Mouse (Mus musculus): ENCODE data around the gene Cpne5.

DNA sequence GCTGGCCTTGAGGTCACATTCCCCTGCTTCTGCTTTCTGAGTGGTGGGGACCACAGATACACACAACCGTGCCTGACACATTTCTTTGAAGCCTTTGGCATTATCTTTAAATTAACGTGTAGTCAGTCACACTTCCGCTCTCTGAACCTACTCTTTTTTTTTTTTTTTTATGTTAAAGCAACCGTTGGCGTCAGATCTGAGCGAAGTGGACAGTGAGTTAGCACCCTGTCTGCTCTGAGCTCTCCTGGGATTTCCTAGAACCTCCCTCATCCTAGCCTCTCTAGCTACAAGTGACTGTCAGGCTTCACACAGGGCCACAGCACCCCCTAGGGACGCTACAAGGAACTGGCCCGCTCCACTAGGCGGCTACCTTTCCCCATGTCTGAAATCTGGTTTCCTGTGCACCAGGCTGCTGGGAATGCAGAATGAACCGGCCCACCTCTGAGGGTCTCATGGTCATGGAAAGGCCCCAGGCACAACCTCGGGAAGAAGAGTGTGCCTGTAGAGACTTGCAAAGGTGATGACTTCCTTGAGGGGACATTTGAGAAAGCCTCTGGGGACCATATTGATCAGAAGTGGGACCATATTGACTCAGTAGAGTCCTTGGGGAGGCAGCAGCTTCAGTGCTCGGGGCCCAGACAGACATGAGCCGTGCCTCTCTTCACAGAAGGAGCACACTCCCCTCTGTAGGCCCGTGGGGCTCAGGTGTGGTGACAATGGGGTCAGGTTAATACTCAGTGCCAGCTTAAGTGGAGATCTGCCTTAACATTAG is 66.8 kb downstream of the Cpne5 start:
- TF ChIP-seq CTCF (IDR thresholded peaks at IDR 0.05 in 2 of 3, conservative IDR thresholded peaks at IDR 0.05 in 1 of 3; ENCODE audit: control insufficient read depth in 1 of 3, insufficient read depth in 1 of 3, low read depth in 2 of 3, low read length in 3 of 3, poor library complexity in 1 of 3, severe bottlenecking in 1 of 3): peak; percentile 87 to 93 (median 91)
- 0 out of 2 replicates have a peak, but pooled peaks have one; percentile 38 for TF ChIP-seq TCF12 (IDR thresholded peaks at IDR 0.05; ENCODE audit: low read depth, low read length)
- TF ChIP-seq ZKSCAN1 (IDR thresholded peaks at IDR 0.05; ENCODE audit: low read depth, low read length): no peak
- peak in 1 of 2 experiments; percentile 51; a peak in 2 of 4 replicates for TF ChIP-seq POLR2A (IDR thresholded peaks at IDR 0.05; ENCODE audit: control insufficient read depth in 1 of 2, insufficient read depth in 1 of 2, low read depth in 1 of 2, low read length in 2 of 2, poor library complexity in 1 of 2)
